Mouse (Mus musculus) midbrain, embryonic 16.5 days (tissue): ENCODE data around the gene Cfap157. TPM values are rescaled to one million over a fixed set of nuclear protein-coding genes. Genes with fewer than 3 reads are reported as not detected.

Experiments used
- polyA plus RNA-seq: library from polyadenylated mRNA; unstranded; fragments of >200 nt; fragmentation: Nextera tagmentation; extraction: Ambion mirVana; gene quantifications from 2 replicates; pipeline ENCODE4 v1.2.1, GENCODE M21; 2015

Gene Cfap157
- polyA plus RNA-seq, 1 experiment from 2014 or later: 0.99 TPM

Other genes starting within 250 kb of the Cfap157 start
- gene Fam102a, start 249.1 kb downstream of the Cfap157 start, polyA plus RNA-seq: 5.0 and 5.9 TPM in 2 replicates
- gene Dpm2, start 213.6 kb downstream of the Cfap157 start, polyA plus RNA-seq: 136 TPM in 2 replicates
- 14.5 and 17.1 TPM in 2 replicates for gene Pip5kl1, start 209.6 kb downstream of the Cfap157 start, polyA plus RNA-seq
- gene 9430097D07Rik, start 208.7 kb downstream of the Cfap157 start, polyA plus RNA-seq: 0.52 and 1.1 TPM in 2 replicates
- gene St6galnac4, start 197.3 kb downstream of the Cfap157 start, polyA plus RNA-seq: 33.4 and 39.0 TPM in 2 replicates
- 26.5 and 36.4 TPM in 2 replicates for gene St6galnac6, start 184.7 kb downstream of the Cfap157 start, polyA plus RNA-seq
- gene Ak1, start 162.7 kb downstream of the Cfap157 start, polyA plus RNA-seq: 107 and 108 TPM in 2 replicates
- gene Eng, start 137.8 kb downstream of the Cfap157 start, polyA plus RNA-seq: 27.2 and 30.3 TPM in 2 replicates
- gene Fpgs, start 80.3 kb downstream of the Cfap157 start, polyA plus RNA-seq: 21.1 and 23.5 TPM in 2 replicates
- gene Cdk9, start 71.4 kb downstream of the Cfap157 start, polyA plus RNA-seq: 61.3 and 67.3 TPM in 2 replicates
- 51.1 and 59.3 TPM in 2 replicates for gene Sh2d3c, start 63.4 kb downstream of the Cfap157 start, polyA plus RNA-seq
- 3.2 and 3.5 TPM in 2 replicates for gene 6330409D20Rik, start 43.4 kb downstream of the Cfap157 start, polyA plus RNA-seq
- gene Tor2a, start 27.2 kb downstream of the Cfap157 start, polyA plus RNA-seq: 46.9 and 48.5 TPM in 2 replicates
- 0.68 and 0.80 TPM in 2 replicates for gene Ttc16, start 8.8 kb downstream of the Cfap157 start, polyA plus RNA-seq
- 4.9 and 5.0 TPM in 2 replicates for gene Ptrh1, start 8.6 kb downstream of the Cfap157 start, polyA plus RNA-seq
- 340 and 389 TPM in 2 replicates for gene Stxbp1, start 62.8 kb upstream of the Cfap157 start, polyA plus RNA-seq
- gene Fam129b, start 91.7 kb upstream of the Cfap157 start, polyA plus RNA-seq: 25.3 and 27.4 TPM in 2 replicates
- 76.2 and 81.9 TPM in 2 replicates for gene Rpl12, start 177.1 kb upstream of the Cfap157 start, polyA plus RNA-seq
- gene Lrsam1, start 177.2 kb upstream of the Cfap157 start, polyA plus RNA-seq: 24.7 and 29.0 TPM in 2 replicates
- 20.7 and 21.7 TPM in 2 replicates for gene Slc2a8, start 197.7 kb upstream of the Cfap157 start, polyA plus RNA-seq